Mouse (Mus musculus): ENCODE results near the gene Man1c1. TPM values are rescaled to one million over a fixed set of nuclear protein-coding genes. Genes with fewer than 3 reads are reported as not detected.

Man1c1 gene
- total and polyA plus RNA-seq, 3 experiments: 13.3 to 28.2 (median 17.0) TPM

GRCm38 (mm10) chr4:134603553-134603952, 100.5 kb downstream of the Man1c1 start:
- no peak for DNase-seq

GRCm38 (mm10) chr4:134602610-134603009, 101.5 kb downstream of the Man1c1 start:
- DNase-seq: no peak

- DNase-seq: no peak
These were observed 102.1 kb downstream of the Man1c1 start for GRCm38 (mm10) chr4:134601981-134602380.

- no peak for DNase-seq
These were observed 102.7 kb downstream of the Man1c1 start for GRCm38 (mm10) chr4:134601404-134601803.

GRCm38 (mm10) chr4:134600777-134601176, 103.3 kb downstream of the Man1c1 start:
- DNase-seq: no peak

- DNase-seq: no peak
These were observed 104.0 kb downstream of the Man1c1 start for GRCm38 (mm10) chr4:134600060-134600459.

- DNase-seq: no peak
These were observed 107.0 kb downstream of the Man1c1 start for GRCm38 (mm10) chr4:134596816-134597692.

- no peak for DNase-seq
These were observed 109.2 kb downstream of the Man1c1 start for GRCm38 (mm10) chr4:134594731-134595439.

- DNase-seq: no peak
These were observed 111.6 kb downstream of the Man1c1 start for GRCm38 (mm10) chr4:134592442-134592841.

GRCm38 (mm10) chr4:134591506-134592061, 112.5 kb downstream of the Man1c1 start:
- peak; percentile 89 for DNase-seq

- no peak for DNase-seq
These were observed 113.7 kb downstream of the Man1c1 start for GRCm38 (mm10) chr4:134590227-134590926.

- no peak for DNase-seq
These were observed 114.3 kb downstream of the Man1c1 start for GRCm38 (mm10) chr4:134589786-134590185.

GRCm38 (mm10) chr4:134588951-134589350, 115.1 kb downstream of the Man1c1 start:
- DNase-seq: peak; percentile 71

GRCm38 (mm10) chr4:134588287-134588686, 115.8 kb downstream of the Man1c1 start:
- no peak for DNase-seq

- peak; percentile 88 for DNase-seq
These were observed 116.4 kb downstream of the Man1c1 start for GRCm38 (mm10) chr4:134587636-134588197.

GRCm38 (mm10) chr4:134586631-134587030, 117.5 kb downstream of the Man1c1 start:
- no peak for DNase-seq

GRCm38 (mm10) chr4:134586126-134586525, 118.0 kb downstream of the Man1c1 start:
- DNase-seq: no peak

- peak; percentile 38 for DNase-seq
These were observed 120.6 kb downstream of the Man1c1 start for GRCm38 (mm10) chr4:134583513-134583912.

- no peak for DNase-seq
These were observed 122.7 kb downstream of the Man1c1 start for GRCm38 (mm10) chr4:134581365-134581764.

GRCm38 (mm10) chr4:134580351-134581148, 123.5 kb downstream of the Man1c1 start:
- DNase-seq: no peak

- DNase-seq: no peak
These were observed 124.5 kb downstream of the Man1c1 start for GRCm38 (mm10) chr4:134579620-134580019.

All from adrenal gland, adult 2 months (tissue).